Mouse (Mus musculus) heart, embryonic 12.5 days (tissue): ENCODE measurements around the gene Slc35a2. TPM values are rescaled to one million over a fixed set of nuclear protein-coding genes. Genes with fewer than 3 reads are reported as not detected.

Source experiments
- ATAC-seq: fragments of 200-750 bp; cut with Nextera tagmentation; 2 replicates; pipeline ENCODE4 v1.8.0; 2017; ENCODE audit warnings: moderate TSS enrichment, moderate library complexity; ENCODE audit not compliant: insufficient number of reproducible peaks, low FRiP score
- H3K27ac ChIP-seq: fragments of 300-500 bp; sonication (generic); 2 replicates; pipeline ENCODE4 v1.5.1; 2016; ENCODE audit warnings: mild to moderate bottlenecking, moderate library complexity; ENCODE audit not compliant: poor library complexity, severe bottlenecking
- H3K27me3 ChIP-seq: fragments of 300-500 bp; sonication (generic); replicated peaks from 2 replicates; pipeline ENCODE4 v1.6.1; 2016; ENCODE audit warnings: mild to moderate bottlenecking, moderate library complexity
- H3K36me3 ChIP-seq: fragments of 300-500 bp; sonication (generic); 2 replicates; pipeline ENCODE4 v1.6.1; 2016; ENCODE audit warnings: mild to moderate bottlenecking, moderate library complexity
- H3K4me1 ChIP-seq: fragments of 300-500 bp; sonication (generic); replicated peaks from 2 replicates; pipeline ENCODE4 v1.6.1; 2016; ENCODE audit warnings: mild to moderate bottlenecking
- H3K4me2 ChIP-seq: fragments of 300-500 bp; sonication (generic); 2 replicates; pipeline ENCODE4 v1.6.1; 2016; ENCODE audit warnings: mild to moderate bottlenecking, moderate library complexity
- H3K4me3 ChIP-seq: fragments of 300-500 bp; sonication (generic); 2 replicates; pipeline ENCODE4 v1.5.1; 2016; ENCODE audit warnings: mild to moderate bottlenecking
- H3K9ac ChIP-seq: fragments of 300-500 bp; sonication (generic); 2 replicates; pipeline ENCODE4 v1.6.1; 2016; ENCODE audit warnings: mild to moderate bottlenecking, moderate library complexity
- H3K9me3 ChIP-seq: fragments of 300-500 bp; sonication (generic); replicated peaks from 2 replicates; pipeline ENCODE4 v1.6.1; 2016; ENCODE audit warnings: mild to moderate bottlenecking, moderate library complexity
- WGBS: fragments of 180-500 bp; shearing (Covaris S2); methylation state at CpG from one replicate; pipeline ENCODE4 v1.1.7; 2016; 5-methylcytosine and 5-hydroxymethylcytosine counted together
- polyA plus RNA-seq: library from polyadenylated mRNA; unstranded; fragments of >200 nt; fragmentation: Nextera tagmentation; extraction: Ambion mirVana; gene quantifications from 2 replicates; pipeline ENCODE4 v1.2.1, GENCODE M21; 2016

Gene Slc35a2
- polyA plus RNA-seq, 1 experiment from 2014 or later, result 25.9 TPM

DNA sequence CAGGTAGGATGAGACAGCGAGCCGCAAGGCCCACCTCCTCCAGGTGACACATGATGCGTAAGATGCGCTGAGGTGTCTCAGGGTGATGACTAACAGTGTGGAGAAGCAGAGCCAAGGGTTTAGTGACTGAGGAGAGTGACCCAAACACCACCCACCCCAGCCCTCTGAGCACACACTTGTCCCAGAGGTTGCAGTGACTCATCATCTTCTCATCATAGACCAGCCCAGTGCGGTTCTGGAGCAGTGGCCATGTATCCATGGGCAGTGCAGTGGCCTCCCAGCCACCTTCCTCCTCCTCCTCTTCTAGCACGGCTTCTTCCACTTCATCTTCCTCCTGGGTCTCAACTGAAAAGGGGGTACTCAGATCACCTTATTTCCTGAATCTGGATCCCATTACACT is 53.8 kb downstream of the Slc35a2 start:
- Histone ChIP-seq H3K4me3 (no peak overlapping the region), H3K27me3 (no peaks in the 10 kb centered on the region), H3K36me3 (peaks cover 56% of the 10 kb centered on the region), H3K27ac (no peak overlapping the region), H3K9me3 (no peaks in the 10 kb centered on the region), H3K4me1 (no peaks in the 10 kb centered on the region), H3K4me2 (no peak overlapping the region), H3K9ac (no peak overlapping the region)
- 87% methylated on average over 6 of the region's 6 CpGs for WGBS
- ATAC-seq, result no peak

Other genes starting within 250 kb of the Slc35a2 start
- 0.63 and 0.94 TPM in 2 replicates for gene Syp, start 245.6 kb upstream of the Slc35a2 start, polyA plus RNA-seq
- gene Prickle3, start 226.8 kb upstream of the Slc35a2 start, polyA plus RNA-seq, result 6.6 and 6.8 TPM in 2 replicates
- 147 and 155 TPM in 2 replicates for gene Plp2, start 212.6 kb upstream of the Slc35a2 start, polyA plus RNA-seq
- 0.18 TPM in 2 replicates for gene Magix, start 202.8 kb upstream of the Slc35a2 start, polyA plus RNA-seq
- gene Gpkow, start 186.9 kb upstream of the Slc35a2 start, polyA plus RNA-seq, result 35.5 and 36.4 TPM in 2 replicates
- gene Wdr45, start 169.7 kb upstream of the Slc35a2 start, polyA plus RNA-seq, result 21.6 and 22.4 TPM in 2 replicates
- gene Gm45208, start 161.8 kb upstream of the Slc35a2 start, polyA plus RNA-seq, result not detected in 2 replicates
- gene Praf2, start 155.6 kb upstream of the Slc35a2 start, polyA plus RNA-seq, result 43.5 and 44.3 TPM in 2 replicates
- gene Ccdc120, start 133.1 kb upstream of the Slc35a2 start, polyA plus RNA-seq, result 6.6 and 8.2 TPM in 2 replicates
- 22.3 TPM in 2 replicates for gene Tfe3, start 121.5 kb upstream of the Slc35a2 start, polyA plus RNA-seq
- gene Gripap1, start 94.3 kb upstream of the Slc35a2 start, polyA plus RNA-seq, result 32.0 and 32.2 TPM in 2 replicates
- gene Kcnd1, start 61.7 kb upstream of the Slc35a2 start, polyA plus RNA-seq, result 1.4 and 1.9 TPM in 2 replicates
- 41.1 and 41.2 TPM in 2 replicates for gene Otud5, start 42.7 kb upstream of the Slc35a2 start, polyA plus RNA-seq
- gene Pim2, start 5.8 kb upstream of the Slc35a2 start, polyA plus RNA-seq, result 6.4 and 6.8 TPM in 2 replicates
- gene Pqbp1, start 15.2 kb downstream of the Slc35a2 start, polyA plus RNA-seq, result 83.8 and 91.4 TPM in 2 replicates
- gene Timm17b, start 15.3 kb downstream of the Slc35a2 start, polyA plus RNA-seq, result 117 and 130 TPM in 2 replicates
- not detected in 2 replicates for gene Gm10491, start 23.8 kb downstream of the Slc35a2 start, polyA plus RNA-seq
- gene Gm10490, start 25.5 kb downstream of the Slc35a2 start, polyA plus RNA-seq, result not detected in 2 replicates
- 0.39 and 0.40 TPM in 2 replicates for gene Pcsk1n, start 35.8 kb downstream of the Slc35a2 start, polyA plus RNA-seq
- not detected in 2 replicates for gene Eras, start 44.6 kb downstream of the Slc35a2 start, polyA plus RNA-seq
- 30.9 and 32.9 TPM in 2 replicates for gene Hdac6, start 63.9 kb downstream of the Slc35a2 start, polyA plus RNA-seq
- gene Gata1, start 94.0 kb downstream of the Slc35a2 start, polyA plus RNA-seq, result 4.4 and 6.4 TPM in 2 replicates
- gene Glod5, start 134.5 kb downstream of the Slc35a2 start, polyA plus RNA-seq, result 0.30 TPM in 1 of 2 replicates, not detected in the other
- 42.8 and 46.2 TPM in 2 replicates for gene Suv39h1, start 190.7 kb downstream of the Slc35a2 start, polyA plus RNA-seq
- gene Was, start 206.5 kb downstream of the Slc35a2 start, polyA plus RNA-seq, result 0.31 TPM in 1 of 2 replicates, not detected in the other
- gene Wdr13, start 248.9 kb downstream of the Slc35a2 start, polyA plus RNA-seq, result 26.7 and 28.5 TPM in 2 replicates